Mouse (Mus musculus): ENCODE measurements around the gene Lcn5. TPM values are rescaled to one million over a fixed set of nuclear protein-coding genes. Genes with fewer than 3 reads are reported as not detected.
"Not testable (repeated sequence)": the region's sequence is repeated elsewhere in the genome, so short reads cannot be mapped to it uniquely, and the experiment has no call there.

The Lcn5 gene
- polyA plus RNA-seq, 1 experiment, result not detected

- Histone ChIP-seq H3K79me2 (ENCODE audit: control insufficient read depth, insufficient read depth) (no peaks in the 10 kb centered on the region), H3K36me3 (ENCODE audit: control insufficient read depth, insufficient read depth) (no peaks in the 10 kb centered on the region), H3K4me3 (no peak within 1 kb of the TSS), H3ac (ENCODE audit: control insufficient read depth, insufficient read length) (no peak within 1 kb of the TSS), H3K27me3 (ENCODE audit: control insufficient read depth, insufficient read depth, insufficient read length) (peaks cover 55% of the 10 kb centered on the region), H3K4me2 (ENCODE audit: low read depth) (no peak within 1 kb of the TSS)
- TF ChIP-seq USF1 (IDR thresholded peaks at IDR 0.05; ENCODE audit: low read depth), result no peak
- TF ChIP-seq SRF (IDR thresholded peaks at IDR 0.05; ENCODE audit: control insufficient read depth, insufficient read length, low read depth), result no peak
- TF ChIP-seq MYOD1 (IDR thresholded peaks at IDR 0.05; ENCODE audit: control insufficient read depth in 1 of 3, insufficient read length in 2 of 3, low read depth in 2 of 3), result no peak
- no peak for TF ChIP-seq POLR2A (IDR thresholded peaks at IDR 0.05; ENCODE audit: insufficient read length, low read depth)
- no peak for TF ChIP-seq TCF3 (IDR thresholded peaks at IDR 0.05; ENCODE audit: insufficient read length, low read depth)
- no peak for TF ChIP-seq REST (IDR thresholded peaks at IDR 0.05; ENCODE audit: insufficient read depth, insufficient read length)
- TF ChIP-seq MAX (IDR thresholded peaks at IDR 0.05; ENCODE audit: low read depth), result no peak
- no peak for TF ChIP-seq POLR2AphosphoS2 (IDR thresholded peaks at IDR 0.05; ENCODE audit: insufficient read length, low read depth)
These were observed 24.7 kb downstream of the Lcn5 start, which contains the start of gene Lcn10 for GRCm38 (mm10) chr2:25682426-25682825. TSS of gene Lcn10 (plus strand) at chr2:25682726.

GRCm38 (mm10) chr2:25686941-25687340 is 29.2 kb downstream of the Lcn5 start:
- Histone ChIP-seq H3K27me3 (ENCODE audit: control insufficient read depth, insufficient read depth, insufficient read length) (peaks cover 34% of the 10 kb centered on the region), H3K4me2 (ENCODE audit: low read depth) (no peak overlapping the region), H3K4me3 (no peak overlapping the region), H3K36me3 (ENCODE audit: control insufficient read depth, insufficient read depth) (no peaks in the 10 kb centered on the region), H3K79me2 (ENCODE audit: control insufficient read depth, insufficient read depth) (no peaks in the 10 kb centered on the region), H3ac (ENCODE audit: control insufficient read depth, insufficient read length) (no peak overlapping the region)
- TF ChIP-seq USF1 (IDR thresholded peaks at IDR 0.05; ENCODE audit: low read depth), result no peak
- TF ChIP-seq REST (IDR thresholded peaks at IDR 0.05; ENCODE audit: insufficient read depth, insufficient read length), result no peak
- no peak for TF ChIP-seq POLR2AphosphoS2 (IDR thresholded peaks at IDR 0.05; ENCODE audit: insufficient read length, low read depth)
- no peak for TF ChIP-seq MYOG (IDR thresholded peaks at IDR 0.05; ENCODE audit: control insufficient read depth in 1 of 3, insufficient read depth in 1 of 3, insufficient read length in 2 of 3, low read depth in 2 of 3)
- TF ChIP-seq SRF (IDR thresholded peaks at IDR 0.05; ENCODE audit: control insufficient read depth, insufficient read length, low read depth), result no peak
- no peak for TF ChIP-seq CEBPB (IDR thresholded peaks at IDR 0.05; ENCODE audit: insufficient read depth, poor library complexity, severe bottlenecking)
- no peak for TF ChIP-seq E2F4 (IDR thresholded peaks at IDR 0.05; ENCODE audit: insufficient read depth)

GRCm38 (mm10) chr2:25694605-25695004 is 36.9 kb downstream of the Lcn5 start:
- Histone ChIP-seq H3K4me3 (no peak overlapping the region), H3K4me2 (ENCODE audit: low read depth) (no peak overlapping the region), H3K36me3 (ENCODE audit: control insufficient read depth, insufficient read depth) (no peaks in the 10 kb centered on the region), H3K79me2 (ENCODE audit: control insufficient read depth, insufficient read depth) (no peaks in the 10 kb centered on the region), H3ac (ENCODE audit: control insufficient read depth, insufficient read length) (no peak overlapping the region), H3K27me3 (ENCODE audit: control insufficient read depth, insufficient read depth, insufficient read length) (peaks cover 35% of the 10 kb centered on the region)
- TF ChIP-seq MYOG (IDR thresholded peaks at IDR 0.05; ENCODE audit: control insufficient read depth in 1 of 3, insufficient read depth in 1 of 3, insufficient read length in 2 of 3, low read depth in 2 of 3) (no peak), TCF3 (IDR thresholded peaks at IDR 0.05; ENCODE audit: insufficient read length, low read depth) (no peak), REST (IDR thresholded peaks at IDR 0.05; ENCODE audit: insufficient read depth, insufficient read length) (no peak), CEBPB (IDR thresholded peaks at IDR 0.05; ENCODE audit: insufficient read depth, poor library complexity, severe bottlenecking) (no peak), TCF12 (IDR thresholded peaks at IDR 0.05; ENCODE audit: insufficient read depth, poor library complexity, severe bottlenecking) (no peak), POLR2AphosphoS2 (IDR thresholded peaks at IDR 0.05; ENCODE audit: insufficient read length, low read depth) (no peak), USF1 (IDR thresholded peaks at IDR 0.05; ENCODE audit: low read depth) (no peak), MAX (IDR thresholded peaks at IDR 0.05; ENCODE audit: low read depth) (no peak), POLR2A (IDR thresholded peaks at IDR 0.05; ENCODE audit: insufficient read length, low read depth) (no peak), SRF (IDR thresholded peaks at IDR 0.05; ENCODE audit: control insufficient read depth, insufficient read length, low read depth) (no peak), MYOD1 (IDR thresholded peaks at IDR 0.05; ENCODE audit: control insufficient read depth in 1 of 3, insufficient read length in 2 of 3, low read depth in 2 of 3) (no peak)

- TF ChIP-seq CEBPB (IDR thresholded peaks at IDR 0.05; ENCODE audit: insufficient read depth, poor library complexity, severe bottlenecking) (no peak), POLR2AphosphoS2 (IDR thresholded peaks at IDR 0.05; ENCODE audit: insufficient read length, low read depth) (no peak), MYOD1 (IDR thresholded peaks at IDR 0.05; ENCODE audit: control insufficient read depth in 1 of 3, insufficient read length in 2 of 3, low read depth in 2 of 3) (no peak), SRF (IDR thresholded peaks at IDR 0.05; ENCODE audit: control insufficient read depth, insufficient read length, low read depth) (no peak), MYOG (IDR thresholded peaks at IDR 0.05; ENCODE audit: control insufficient read depth in 1 of 3, insufficient read depth in 1 of 3, insufficient read length in 2 of 3, low read depth in 2 of 3) (no peak), POLR2A (IDR thresholded peaks at IDR 0.05; ENCODE audit: insufficient read length, low read depth) (no peak), TCF3 (IDR thresholded peaks at IDR 0.05; ENCODE audit: insufficient read length, low read depth) (no peak), REST (IDR thresholded peaks at IDR 0.05; ENCODE audit: insufficient read depth, insufficient read length) (no peak), E2F4 (IDR thresholded peaks at IDR 0.05; ENCODE audit: insufficient read depth) (no peak), MAX (IDR thresholded peaks at IDR 0.05; ENCODE audit: low read depth) (no peak), TCF12 (IDR thresholded peaks at IDR 0.05; ENCODE audit: insufficient read depth, poor library complexity, severe bottlenecking) (no peak), USF1 (IDR thresholded peaks at IDR 0.05; ENCODE audit: low read depth) (no peak)
- Histone ChIP-seq H3K4me3 (no peak overlapping the region), H3K27me3 (ENCODE audit: control insufficient read depth, insufficient read depth, insufficient read length) (peaks cover 40% of the 10 kb centered on the region), H3K79me2 (ENCODE audit: control insufficient read depth, insufficient read depth) (no peaks in the 10 kb centered on the region), H3K4me2 (ENCODE audit: low read depth) (no peak overlapping the region), H3ac (ENCODE audit: control insufficient read depth, insufficient read length) (no peak overlapping the region), H3K36me3 (ENCODE audit: control insufficient read depth, insufficient read depth) (no peaks in the 10 kb centered on the region)
These were observed 39.2 kb downstream of the Lcn5 start for GRCm38 (mm10) chr2:25696951-25697350.

- H3K36me3 ChIP-seq (ENCODE audit: control insufficient read depth, insufficient read depth), result no peaks in the 10 kb centered on the region
- H3K79me2 ChIP-seq (ENCODE audit: control insufficient read depth, insufficient read depth), result no peaks in the 10 kb centered on the region
- H3ac ChIP-seq (ENCODE audit: control insufficient read depth, insufficient read length), result no peak overlapping the region
- TF ChIP-seq SRF (IDR thresholded peaks at IDR 0.05; ENCODE audit: control insufficient read depth, insufficient read length, low read depth), result no peak
- TF ChIP-seq E2F4 (IDR thresholded peaks at IDR 0.05; ENCODE audit: insufficient read depth), result no peak
- TF ChIP-seq POLR2AphosphoS2 (IDR thresholded peaks at IDR 0.05; ENCODE audit: insufficient read length, low read depth), result no peak
- TF ChIP-seq TCF3 (IDR thresholded peaks at IDR 0.05; ENCODE audit: insufficient read length, low read depth), result no peak
- TF ChIP-seq MYOD1 (IDR thresholded peaks at IDR 0.05; ENCODE audit: control insufficient read depth in 1 of 3, insufficient read length in 2 of 3, low read depth in 2 of 3), result no peak
- no peak for TF ChIP-seq REST (IDR thresholded peaks at IDR 0.05; ENCODE audit: insufficient read depth, insufficient read length)
- no peak for TF ChIP-seq CEBPB (IDR thresholded peaks at IDR 0.05; ENCODE audit: insufficient read depth, poor library complexity, severe bottlenecking)
- no peak for TF ChIP-seq POLR2A (IDR thresholded peaks at IDR 0.05; ENCODE audit: insufficient read length, low read depth)
- TF ChIP-seq MYOG (IDR thresholded peaks at IDR 0.05; ENCODE audit: control insufficient read depth in 1 of 3, insufficient read depth in 1 of 3, insufficient read length in 2 of 3, low read depth in 2 of 3), result no peak
- TF ChIP-seq MAX (IDR thresholded peaks at IDR 0.05; ENCODE audit: low read depth), result no peak
- TF ChIP-seq USF1 (IDR thresholded peaks at IDR 0.05; ENCODE audit: low read depth), result no peak
- TF ChIP-seq TCF12 (IDR thresholded peaks at IDR 0.05; ENCODE audit: insufficient read depth, poor library complexity, severe bottlenecking), result no peak
- no peak overlapping the region for H3K4me3 ChIP-seq
- H3K27me3 ChIP-seq (ENCODE audit: control insufficient read depth, insufficient read depth, insufficient read length), result peaks cover 48% of the 10 kb centered on the region
- H3K4me2 ChIP-seq (ENCODE audit: low read depth), result no peak overlapping the region
These were observed 40.9 kb downstream of the Lcn5 start for GRCm38 (mm10) chr2:25698696-25699095.

- H3K27me3 ChIP-seq (ENCODE audit: control insufficient read depth, insufficient read depth, insufficient read length), result peaks cover 58% of the 10 kb centered on the region
- H3ac ChIP-seq (ENCODE audit: control insufficient read depth, insufficient read length); H3K36me3 ChIP-seq (ENCODE audit: control insufficient read depth, insufficient read depth); H3K79me2 ChIP-seq (ENCODE audit: control insufficient read depth, insufficient read depth); H3K4me3 ChIP-seq; H3K4me2 ChIP-seq (ENCODE audit: low read depth): not testable (repeated sequence)
These were observed 42.0 kb downstream of the Lcn5 start, which contains the start of gene Obp2a for GRCm38 (mm10) chr2:25699743-25700142. TSS of gene Obp2a (plus strand) at chr2:25700043.

All from myocyte (in vitro differentiated cells).